Mouse (Mus musculus) heart, postnatal 36 days (tissue): ENCODE measurements at regions not wholly inside any gene's neighbourhood (a gene's known extent, or its start where the extent isn't known, plus 50 kb on each side); places are given as distances from the start of the nearest gene placed in this dataset.

Source experiments
- DNase-seq, 2 experiments: peaks; one replicate each; pipeline ENCODE4 v3.0.0; 2021 to 2022
- intact Hi-C: fragments of 180-260 bp; cut with DNase I; formaldehyde crosslinking; loops from one replicate; pipeline ENCODE4 v1.15.1; 2025

DNA sequence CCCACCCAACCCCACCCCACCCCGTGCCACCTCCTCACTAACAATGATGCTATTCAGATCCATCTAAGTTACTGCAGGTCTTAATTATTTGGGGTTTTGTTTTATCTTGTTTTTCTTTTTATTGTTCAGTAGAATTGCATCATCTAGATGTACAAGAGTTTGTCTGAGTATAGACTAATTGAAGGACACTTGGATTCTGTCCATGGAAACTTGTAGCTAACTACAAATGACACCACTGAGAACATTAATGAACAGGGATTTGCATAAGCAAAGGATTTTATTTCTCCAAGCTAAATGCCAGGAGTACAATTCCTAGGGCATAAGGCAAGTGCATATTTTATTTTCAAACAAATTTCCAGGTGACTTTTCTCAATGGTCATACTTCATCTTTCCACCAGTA is 318.4 kb upstream of the Slc7a11 start:
- DNase-seq: no peak
- intact Hi-C loops: no loop called here

DNA sequence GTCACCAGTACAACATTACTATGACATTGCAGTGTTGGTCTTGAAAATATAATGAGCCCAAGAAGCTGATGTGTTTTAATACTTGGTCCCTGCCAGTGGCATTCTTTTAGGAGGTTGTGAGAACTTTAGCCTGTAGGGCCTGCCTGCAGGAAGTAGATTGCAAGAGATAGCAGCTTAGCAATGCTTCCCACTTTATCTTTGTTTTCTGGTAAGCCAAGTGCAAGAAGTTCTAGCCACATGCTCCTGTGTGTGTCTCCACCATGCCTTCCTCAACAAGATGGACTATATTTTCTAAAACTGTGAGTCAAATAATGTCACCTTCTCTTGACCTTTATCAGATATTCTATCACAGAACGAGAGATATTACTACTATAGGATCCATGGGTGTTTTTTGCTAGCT is 314.7 kb upstream of the Slc7a11 start:
- intact Hi-C loops: no loop called here
- no peak for DNase-seq

DNA sequence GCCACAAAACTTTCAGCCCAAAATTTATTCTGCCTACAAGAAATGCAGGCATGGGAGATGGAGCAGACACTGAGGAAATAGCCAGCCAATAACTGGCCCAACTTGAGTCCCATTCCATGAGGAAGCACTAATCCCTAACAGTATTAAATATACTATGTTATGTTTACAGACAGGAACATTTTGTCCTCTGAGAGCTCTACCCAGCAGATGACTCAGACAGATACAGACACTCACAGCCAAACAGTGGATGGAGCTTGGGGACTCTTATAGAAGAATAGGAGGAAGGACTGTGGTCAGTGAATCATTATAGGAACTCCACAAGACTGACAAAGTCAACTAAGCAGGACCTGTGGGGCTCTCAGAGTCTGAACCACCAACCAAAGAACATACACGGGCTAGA is 293.8 kb upstream of the Slc7a11 start:
- intact Hi-C loops: no loop called here
- DNase-seq: no peak

DNA sequence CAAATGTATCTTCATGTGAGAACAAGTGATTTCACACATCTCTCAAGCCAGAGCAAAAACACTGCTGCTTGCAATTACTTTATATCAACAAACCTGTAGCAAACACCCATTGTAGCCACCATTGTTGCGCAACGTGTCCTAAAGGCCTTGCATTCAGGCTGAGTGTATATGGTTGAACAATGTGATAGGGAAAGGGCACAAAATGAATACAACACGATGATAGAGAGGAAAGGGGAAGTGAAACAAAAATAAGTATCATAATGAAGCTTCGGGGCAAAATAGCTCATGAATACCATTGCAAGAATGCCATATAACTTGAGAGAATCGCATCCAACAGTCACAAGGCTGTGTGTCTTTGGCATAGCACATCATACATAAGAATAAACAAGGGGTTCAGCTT is 275.6 kb upstream of the Slc7a11 start:
- intact Hi-C loops: no loop called here
- no peak for DNase-seq

DNA sequence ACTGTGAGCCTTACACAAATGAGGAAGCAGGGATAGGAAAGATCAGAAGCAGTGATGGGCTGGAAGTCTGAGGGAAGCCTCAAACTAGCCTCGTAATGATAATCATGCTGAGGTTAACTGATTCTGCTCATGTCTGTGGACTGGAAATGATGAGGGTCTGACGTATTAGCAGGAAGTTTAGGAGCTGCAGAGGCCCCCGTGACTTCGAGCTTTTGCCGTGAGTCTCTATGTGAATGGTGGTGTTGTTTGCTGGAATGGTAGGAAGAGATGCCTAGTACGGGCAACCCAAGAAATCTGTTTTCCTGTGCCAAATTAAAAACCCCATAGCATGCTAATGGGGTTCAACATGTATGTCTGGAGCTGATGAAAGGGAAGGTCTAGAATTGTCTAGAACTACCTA is 270.0 kb upstream of the Slc7a11 start:
- intact Hi-C loops: no loop called here
- no peak for DNase-seq

DNA sequence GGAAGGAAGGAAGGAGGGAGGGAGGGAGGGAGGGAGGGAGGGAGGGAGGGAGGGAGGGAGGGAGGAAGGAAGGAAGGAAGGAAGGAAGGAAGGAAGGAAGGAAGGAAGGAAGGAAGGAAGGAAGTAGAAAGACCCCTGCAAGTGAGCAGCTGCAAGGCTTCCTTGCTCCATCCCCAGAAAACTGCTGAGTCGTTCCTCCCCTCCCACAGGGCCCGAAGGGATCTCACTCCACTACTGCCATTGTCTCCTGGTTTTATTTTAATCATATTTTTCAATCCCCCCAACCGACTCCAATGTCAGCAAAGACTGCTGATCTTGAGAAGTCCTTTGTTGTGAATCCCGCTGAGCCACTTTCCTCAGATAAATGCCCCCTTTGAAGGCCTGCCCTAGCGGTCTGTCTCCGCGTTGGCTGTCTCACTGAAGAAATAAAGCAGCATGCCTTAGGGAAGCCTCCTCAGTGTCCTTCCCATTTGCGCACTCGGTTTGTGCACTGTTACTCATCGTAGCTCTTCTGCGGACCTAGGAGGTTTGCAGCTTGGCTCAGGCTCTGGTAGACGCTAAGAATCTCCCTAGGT is 266.1 kb upstream of the Slc7a11 start:
- no peak for DNase-seq
- intact Hi-C loops: no loop called here

DNA sequence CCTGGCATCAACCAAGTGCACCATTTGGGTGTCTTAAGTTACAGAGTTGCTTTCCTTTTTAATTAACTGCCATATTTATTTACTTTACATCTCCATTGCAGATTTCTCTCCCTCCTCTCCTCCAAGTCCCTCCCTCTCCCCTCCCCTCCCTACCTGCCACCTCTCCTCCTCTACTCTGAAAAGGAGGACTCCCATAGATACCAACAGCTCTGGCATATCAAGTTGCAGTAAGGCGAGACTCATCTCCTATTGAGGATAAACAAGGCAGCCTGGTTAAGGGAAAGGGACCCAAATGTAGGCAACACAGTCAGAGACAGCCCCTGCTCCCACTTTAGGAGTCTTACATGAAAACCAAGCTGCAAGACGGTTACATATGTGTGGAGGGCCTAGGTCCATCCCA is 263.3 kb upstream of the Slc7a11 start:
- intact Hi-C loops: no loop called here

DNA sequence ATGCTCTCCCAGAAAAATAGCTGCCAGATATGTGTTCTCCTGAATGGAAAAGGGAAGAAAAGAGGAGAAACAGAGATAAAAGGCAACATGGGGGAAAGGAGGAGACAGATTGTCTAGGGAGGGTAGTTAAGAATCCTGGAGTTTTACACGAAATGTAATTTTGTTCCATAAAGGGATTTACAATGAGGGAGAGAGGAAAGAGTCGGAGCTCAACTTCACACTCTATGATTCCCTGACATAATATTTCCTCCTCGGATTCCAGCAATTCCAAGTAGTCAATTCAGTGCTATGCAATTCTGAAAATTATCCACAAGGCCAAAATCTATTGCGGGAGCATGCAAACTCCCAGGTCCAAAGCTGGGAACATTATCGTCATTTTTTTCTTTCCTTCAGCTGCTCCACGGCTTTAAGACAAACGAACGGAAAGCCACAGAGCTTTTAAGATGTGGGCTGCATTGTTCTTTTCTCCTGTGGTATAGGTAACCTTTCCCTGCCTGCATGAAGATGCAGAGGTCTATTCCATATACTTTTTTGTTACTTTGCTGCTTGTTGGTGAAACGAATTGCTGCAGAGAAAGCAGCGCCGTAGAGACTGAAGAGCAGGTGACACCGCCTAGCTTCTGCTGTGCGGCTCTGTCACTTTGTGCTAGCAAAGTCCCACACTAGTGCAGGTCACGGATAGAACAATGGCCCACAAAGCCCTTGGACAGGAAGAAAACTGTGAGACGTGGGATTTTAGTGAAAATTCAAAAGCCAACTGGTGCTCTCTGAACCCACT is 251.7 kb upstream of the Slc7a11 start:
- intact Hi-C loops: no loop called here
- no peak for DNase-seq

More for the DNA sequence above, 263.3 kb upstream of the Slc7a11 start:
- DNase-seq: no peak

DNA sequence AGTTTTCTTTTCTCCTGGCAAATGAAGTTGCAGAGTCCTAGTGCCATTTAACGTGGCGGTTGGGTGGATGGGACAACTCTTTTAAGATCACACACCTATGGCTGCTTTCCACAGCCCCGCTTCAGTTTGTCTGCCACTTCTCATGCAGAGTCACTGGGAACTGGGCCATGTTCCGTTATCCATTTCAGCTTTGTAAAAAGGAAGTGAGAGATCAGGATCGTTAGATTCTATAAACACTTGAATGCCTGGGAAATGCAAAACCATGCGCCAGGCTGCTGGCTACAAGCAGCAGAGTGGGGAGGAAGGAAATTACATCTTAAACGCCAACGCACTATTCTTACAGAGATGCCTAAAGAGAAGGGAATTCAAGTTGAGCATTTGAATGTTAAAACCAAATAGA is 251.1 kb upstream of the Slc7a11 start:
- intact Hi-C loops: no loop called here
- no peak for DNase-seq

DNA sequence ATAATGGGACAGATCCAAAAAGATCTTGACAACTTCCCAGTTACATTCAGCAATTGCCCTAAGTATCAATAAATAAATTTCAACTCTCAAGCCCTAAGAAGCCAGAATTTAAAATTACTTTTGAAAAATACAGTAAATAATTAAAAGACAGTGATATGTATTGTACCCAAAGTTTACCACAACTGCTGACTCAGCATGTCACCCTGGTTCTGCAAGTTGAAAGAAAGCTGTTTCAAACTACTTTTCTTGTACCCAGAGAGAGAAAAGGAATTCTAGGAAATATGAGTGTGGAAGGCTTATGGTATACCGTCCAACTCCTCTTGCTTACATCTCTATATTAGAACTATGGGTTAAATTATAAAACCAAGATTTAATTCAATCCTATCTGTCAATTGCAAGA is 248.9 kb upstream of the Slc7a11 start:
- intact Hi-C loops: no loop called here

DNA sequence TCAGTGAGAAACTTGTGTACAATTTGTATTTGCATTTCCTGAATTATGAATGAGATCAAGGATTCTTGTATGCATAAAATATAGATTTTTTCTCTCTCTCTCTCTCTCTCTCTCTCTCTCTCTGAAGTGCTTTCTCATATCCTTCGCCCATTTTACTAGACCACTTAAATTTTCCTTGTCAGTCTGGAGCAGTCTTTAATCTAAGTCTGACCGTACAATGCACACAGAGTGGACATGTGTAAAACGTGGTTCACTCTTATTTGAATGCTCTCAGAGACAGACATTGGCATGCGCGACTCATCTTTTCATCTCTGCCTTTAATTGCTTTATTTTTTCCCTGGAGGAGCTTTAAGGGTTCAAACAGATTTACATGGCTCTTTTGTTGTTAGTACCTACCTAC is 247.3 kb upstream of the Slc7a11 start:
- intact Hi-C loops: no loop called here
- DNase-seq: no peak

More for the DNA sequence above, 248.9 kb upstream of the Slc7a11 start:
- no peak for DNase-seq

DNA sequence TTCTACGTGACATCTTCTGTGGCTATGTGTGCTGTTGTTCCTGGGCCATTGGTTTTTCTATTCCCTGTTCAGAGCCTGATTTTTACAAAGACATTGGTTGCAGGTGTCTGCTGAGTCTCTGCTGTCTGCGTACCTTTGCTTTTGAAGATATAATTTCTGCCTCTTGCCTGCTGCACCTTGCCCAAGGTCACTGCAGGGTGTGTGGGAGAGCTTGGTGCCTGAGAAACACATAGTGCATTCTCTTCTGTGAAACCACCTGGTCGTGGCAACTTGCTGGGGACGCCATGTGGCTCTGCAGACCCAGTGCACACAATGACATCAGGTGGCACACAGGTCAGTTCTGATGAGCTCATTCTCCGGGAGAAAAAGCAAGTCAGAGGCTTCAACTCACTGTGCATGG is 246.0 kb upstream of the Slc7a11 start:
- intact Hi-C loops: no loop called here
- no peak for DNase-seq

DNA sequence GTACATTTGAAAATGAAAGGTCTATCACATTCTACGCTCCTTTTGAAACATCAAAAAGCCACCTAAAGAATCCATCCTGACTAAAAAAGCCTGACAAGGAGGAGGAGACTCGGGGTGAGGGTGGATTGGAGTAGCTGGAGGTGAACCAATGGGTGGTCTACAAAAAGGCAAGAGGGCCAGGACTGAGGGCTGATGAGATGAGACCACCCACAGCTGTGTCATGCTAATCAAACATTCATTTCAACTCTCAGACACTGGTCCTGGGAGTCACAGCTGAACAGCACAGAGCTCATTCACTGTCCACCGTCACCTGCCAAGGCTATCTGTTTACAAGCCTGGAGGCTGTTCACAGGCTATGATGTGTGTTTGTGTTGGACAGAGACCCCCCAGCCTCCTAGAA is 244.3 kb upstream of the Slc7a11 start:
- intact Hi-C loops: no loop called here
- no peak for DNase-seq

DNA sequence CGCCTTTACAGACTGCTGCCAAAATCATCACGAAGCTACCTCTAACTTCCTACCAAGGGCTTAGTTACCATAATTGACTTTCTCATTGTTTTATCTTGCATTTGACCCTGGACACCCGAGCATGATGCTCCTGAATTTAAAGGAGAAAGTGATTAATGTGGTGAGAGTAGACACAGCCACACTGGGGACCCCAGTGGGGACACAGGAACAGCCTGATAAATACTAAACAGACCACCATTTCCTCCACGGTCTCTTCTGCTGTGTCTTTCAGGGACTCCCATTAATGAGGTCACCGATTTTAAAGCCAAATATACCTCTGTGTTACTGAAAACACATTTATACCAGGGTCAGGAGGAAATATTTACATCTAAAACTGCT is 235.2 kb upstream of the Slc7a11 start:
- intact Hi-C loops: no loop called here
- no peak for DNase-seq

DNA sequence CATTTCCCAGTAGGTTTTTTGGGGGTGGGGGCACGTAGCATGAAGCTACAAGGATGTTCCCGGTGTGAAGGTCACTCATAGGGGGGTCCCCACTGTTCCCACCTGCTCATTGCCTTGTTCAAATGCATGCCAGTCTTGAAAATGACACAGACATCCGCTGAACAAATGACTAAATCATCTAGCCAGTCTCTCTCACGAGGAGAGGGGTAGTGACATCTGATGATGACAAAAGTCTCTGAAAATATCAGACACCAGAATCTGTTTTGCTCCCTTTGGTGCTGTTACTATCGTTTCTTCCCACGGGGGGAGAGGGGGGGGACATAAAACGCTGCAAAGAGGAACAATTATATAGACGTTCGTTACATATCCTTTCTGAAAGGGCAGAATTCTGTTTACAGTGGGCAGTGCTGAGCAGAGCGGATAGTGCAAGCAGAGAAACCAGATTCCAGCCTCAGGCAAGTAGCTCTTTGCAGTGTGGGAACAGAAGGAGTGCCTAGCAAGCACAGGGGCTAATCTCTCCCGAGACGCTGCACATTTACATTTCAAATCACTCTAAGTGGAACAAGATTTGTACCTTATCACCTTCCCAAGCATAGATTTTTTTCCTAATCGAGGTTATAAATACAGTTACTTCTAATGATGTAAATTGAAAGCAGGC is 234.7 kb upstream of the Slc7a11 start:
- intact Hi-C loops: no loop called here
- DNase-seq: no peak

DNA sequence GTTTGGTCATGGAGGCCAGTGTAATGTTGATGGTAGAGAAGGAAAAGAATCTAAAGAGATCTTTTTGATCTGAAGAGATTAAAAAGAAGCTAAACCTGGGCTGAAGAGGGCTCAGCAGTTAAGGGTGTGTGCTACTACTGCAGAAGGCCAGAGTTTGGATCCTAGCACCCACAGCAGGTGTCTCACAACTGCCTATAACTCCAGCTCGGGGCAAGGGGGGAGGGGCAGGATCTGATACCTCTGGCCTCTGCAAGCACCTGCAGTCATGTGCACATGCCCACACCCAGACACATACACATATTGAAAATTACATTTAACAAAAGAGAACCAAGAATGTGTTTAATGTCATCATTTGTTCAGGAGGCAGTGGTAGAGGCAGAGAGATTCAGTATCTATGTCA is 232.4 kb upstream of the Slc7a11 start:
- intact Hi-C loops: no loop called here
- no peak for DNase-seq

DNA sequence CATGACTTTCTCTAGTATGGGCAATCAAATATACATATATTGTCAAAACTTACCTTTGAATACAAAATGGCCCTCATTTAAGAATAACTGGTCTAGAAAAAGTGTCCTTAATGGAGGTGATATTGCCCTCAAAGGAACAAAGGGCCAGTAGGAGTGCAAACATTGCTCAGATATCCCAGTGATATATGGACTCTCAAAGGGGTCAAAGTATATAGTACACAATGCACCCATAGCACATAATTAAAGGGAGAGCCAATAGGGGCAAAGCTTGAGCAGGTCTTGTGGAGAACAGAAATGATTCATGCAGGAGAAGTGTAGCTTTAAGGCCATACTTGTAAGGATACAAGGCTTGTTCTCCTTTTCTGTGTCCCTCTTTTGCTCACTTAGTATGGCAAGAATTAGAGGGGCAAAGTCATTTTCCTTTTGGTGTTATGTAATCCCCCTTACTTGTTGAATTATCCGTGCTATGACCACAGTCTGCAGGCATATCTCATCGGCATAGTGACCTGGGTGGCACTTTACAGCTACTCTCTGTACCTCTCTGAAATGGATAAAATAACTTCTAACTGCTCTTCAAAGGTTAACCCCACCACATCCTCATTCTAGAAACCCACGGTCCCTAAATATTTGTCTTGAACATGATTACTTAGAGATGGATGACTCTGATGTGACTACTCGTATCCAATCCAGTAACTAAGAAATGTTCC is 231.6 kb upstream of the Slc7a11 start:
- DNase-seq: no peak
- intact Hi-C loops: no loop called here

DNA sequence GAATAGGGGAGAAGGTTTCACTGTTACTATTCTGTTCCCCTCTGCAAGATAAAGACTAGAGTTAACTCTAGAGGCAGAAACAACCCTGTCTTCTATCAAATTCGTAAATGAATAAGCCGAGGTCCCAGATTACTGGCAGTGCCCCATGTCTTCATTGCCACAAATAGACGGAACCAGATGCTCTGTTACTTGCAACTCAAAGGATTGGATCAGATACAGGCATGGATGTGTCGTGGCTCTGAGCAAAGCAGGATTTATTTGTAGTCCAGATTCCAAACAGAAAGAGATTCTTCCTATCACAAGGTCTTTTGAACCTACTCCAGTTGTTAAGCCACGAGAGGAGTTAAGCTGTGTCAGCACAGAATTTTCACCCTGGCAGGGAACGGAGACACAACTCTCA is 221.9 kb upstream of the Slc7a11 start:
- no peak for DNase-seq
- intact Hi-C loops: no loop called here

DNA sequence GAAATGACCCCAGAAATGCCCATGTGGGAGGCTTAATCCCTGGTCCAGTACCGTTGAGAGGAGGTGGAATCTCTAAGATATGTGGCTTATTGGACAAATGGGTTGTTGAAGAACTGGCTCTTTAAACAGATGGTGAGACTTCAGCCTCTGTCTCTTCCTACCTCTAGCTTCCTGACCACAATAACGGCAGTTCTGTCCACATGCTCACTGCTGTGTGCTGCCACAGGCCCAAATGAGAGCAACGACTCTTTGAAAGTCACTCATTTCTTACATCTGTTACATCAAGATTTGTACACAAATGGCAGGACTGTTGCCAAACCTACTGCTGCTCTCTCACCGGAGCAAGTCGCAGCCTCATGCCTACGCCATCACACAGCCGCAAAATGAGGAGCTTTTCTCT is 217.6 kb upstream of the Slc7a11 start:
- no peak for DNase-seq
- intact Hi-C loops: no loop called here

DNA sequence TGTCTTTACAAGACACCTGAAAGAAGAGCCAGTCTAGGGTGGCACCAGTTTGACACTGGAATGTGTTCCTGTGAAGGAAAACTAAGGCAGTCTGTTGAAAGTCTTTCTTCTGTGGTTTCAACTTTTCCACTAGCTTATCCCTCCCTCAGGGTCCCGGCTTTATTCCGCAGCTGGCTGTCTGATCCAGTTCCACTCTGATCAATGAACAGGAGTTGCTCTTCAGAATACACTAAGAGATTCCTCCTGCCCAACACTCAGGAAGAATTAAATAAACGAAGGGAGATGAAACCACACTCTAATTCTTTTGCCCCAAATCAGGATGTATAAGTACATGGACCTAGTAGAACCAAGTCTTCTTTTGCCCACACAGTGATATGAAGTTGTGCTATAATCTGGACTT is 217.2 kb upstream of the Slc7a11 start:
- no peak for DNase-seq
- intact Hi-C loops: no loop called here

DNA sequence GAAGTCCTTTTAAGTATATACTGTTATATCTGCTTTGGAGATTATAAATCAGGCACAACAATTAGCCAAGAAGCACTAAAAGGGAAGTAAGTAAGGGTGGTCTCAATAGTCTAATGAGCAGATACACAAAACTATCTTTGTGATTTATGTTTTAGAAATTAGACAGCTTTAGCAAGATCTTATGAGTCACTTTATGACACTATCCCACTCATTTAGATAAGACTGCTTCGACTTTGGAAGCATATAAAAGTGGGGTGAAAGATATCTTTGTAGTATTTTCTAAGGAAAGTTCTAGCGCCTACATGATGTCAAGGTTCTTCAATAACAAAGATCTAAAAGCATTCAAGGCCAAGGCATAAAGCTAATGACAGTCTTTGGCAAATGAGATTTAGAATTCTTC is 214.5 kb upstream of the Slc7a11 start:
- intact Hi-C loops: no loop called here
- no peak for DNase-seq

DNA sequence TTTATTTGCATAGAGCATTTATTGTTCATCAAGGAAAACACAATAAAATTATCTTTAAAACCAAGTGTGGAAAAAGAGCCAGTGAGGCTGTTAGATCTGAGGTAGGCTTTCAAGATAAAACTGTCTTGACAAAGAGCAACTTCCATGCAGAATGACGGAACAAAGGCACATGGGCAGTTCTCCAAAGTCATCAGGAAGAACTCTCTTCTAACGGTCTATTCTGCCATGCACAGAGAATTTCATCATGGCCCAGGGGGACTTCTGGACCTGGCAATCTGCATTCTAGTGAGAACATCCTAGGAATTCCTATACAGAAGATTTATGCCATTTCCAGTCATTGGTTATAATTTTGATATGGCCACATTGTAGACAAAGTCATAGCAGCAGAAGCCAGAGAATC is 211.0 kb upstream of the Slc7a11 start:
- intact Hi-C loops: no loop called here
- DNase-seq: no peak
